Mouse (Mus musculus) MEL (cell line): ENCODE measurements around the gene Gemin5.
"Not testable (repeated sequence)": the region's sequence is repeated elsewhere in the genome, so short reads cannot be mapped to it uniquely, and the experiment has no call there.

ENCODE experiments used
- CHD2 ChIP-seq: IDR thresholded peaks from 2 replicates; pipeline ENCODE4 v1.6.1; 2011; ENCODE audit warnings: low read length, improper control_type of control experiment
- CTCF ChIP-seq, 3 experiments: IDR thresholded peaks in 2 of 3; conservative IDR thresholded peaks in 1 of 3; 2 replicates each; pipeline ENCODE4 v1.5.1; 2011 to 2012; ENCODE audit warnings: low read length in 3 of 3, low read depth in 2 of 3, mild to moderate bottlenecking in 2 of 3, improper control_type of control experiment in 1 of 3, inconsistent platforms in 1 of 3, mixed read lengths in 1 of 3, moderate library complexity in 1 of 3; ENCODE audit not compliant: control insufficient read depth in 1 of 3, insufficient read depth in 1 of 3, poor library complexity in 1 of 3, severe bottlenecking in 1 of 3
- ELF1 ChIP-seq: IDR thresholded peaks from 2 replicates; pipeline ENCODE4 v1.6.1; 2014; ENCODE audit warnings: low read depth, mild to moderate bottlenecking, inconsistent platforms, low read length, improper control_type of control experiment, moderate library complexity
- ETS1 ChIP-seq: IDR thresholded peaks from 2 replicates; pipeline ENCODE4 v1.6.1; 2012; ENCODE audit warnings: low read depth, mild to moderate bottlenecking, inconsistent platforms, low read length, improper control_type of control experiment, moderate library complexity
- GATA1 ChIP-seq: IDR thresholded peaks from 2 replicates; pipeline ENCODE4 v1.6.1; 2011; ENCODE audit warnings: low read depth, low read length, improper control_type of control experiment
- MAFK ChIP-seq: IDR thresholded peaks from 2 replicates; pipeline ENCODE4 v1.6.1; 2011; ENCODE audit warnings: low read depth, mild to moderate bottlenecking, low read length, improper control_type of control experiment, borderline replicate concordance
- MEF2A ChIP-seq: IDR thresholded peaks from 2 replicates; pipeline ENCODE4 v1.6.1; 2014; ENCODE audit warnings: low read depth, mild to moderate bottlenecking, inconsistent platforms, low read length, improper control_type of control experiment; ENCODE audit not compliant: poor library complexity, insufficient replicate concordance, severe bottlenecking; ENCODE audit errors: extremely low read depth
- MXI1 ChIP-seq: IDR thresholded peaks from 2 replicates; pipeline ENCODE4 v1.6.1; 2011; ENCODE audit warnings: mild to moderate bottlenecking, low read depth, low read length, improper control_type of control experiment
- POLR2A ChIP-seq, 2 experiments: IDR thresholded peaks; 2 replicates each; pipeline ENCODE4 v1.6.1; 2011 to 2012; ENCODE audit warnings: low read length in 2 of 2, mild to moderate bottlenecking in 2 of 2, control low read depth in 1 of 2, improper control_type of control experiment in 1 of 2, low read depth in 1 of 2, moderate library complexity in 1 of 2; ENCODE audit not compliant: control insufficient read depth in 1 of 2, insufficient read depth in 1 of 2, poor library complexity in 1 of 2
- POLR2AphosphoS2 ChIP-seq: IDR thresholded peaks from 2 replicates; pipeline ENCODE4 v1.6.1; 2011; ENCODE audit warnings: low read length, improper control_type of control experiment
- POLR2AphosphoS5 ChIP-seq: IDR thresholded peaks from 2 replicates; pipeline ENCODE4 v1.6.1; 2012; ENCODE audit warnings: low read depth, borderline replicate concordance, mild to moderate bottlenecking, inconsistent platforms, low read length, moderate library complexity, mixed read lengths
- TAL1 ChIP-seq: IDR thresholded peaks from 2 replicates; pipeline ENCODE4 v1.6.1; 2012; ENCODE audit warnings: mild to moderate bottlenecking, inconsistent platforms, low read length, moderate library complexity, mixed read lengths
- USF1 ChIP-seq: IDR thresholded peaks from 2 replicates; pipeline ENCODE4 v1.6.1; 2014; ENCODE audit warnings: low read depth, mild to moderate bottlenecking, inconsistent platforms, low read length, improper control_type of control experiment, moderate library complexity
- USF2 ChIP-seq, 2 experiments: IDR thresholded peaks; 2 replicates each; pipeline ENCODE4 v1.6.1; 2011 to 2012; ENCODE audit warnings: improper control_type of control experiment in 2 of 2, low read length in 2 of 2, borderline replicate concordance in 1 of 2, inconsistent platforms in 1 of 2, low read depth in 1 of 2, mild to moderate bottlenecking in 1 of 2; ENCODE audit not compliant: insufficient read depth in 1 of 2

DNA sequence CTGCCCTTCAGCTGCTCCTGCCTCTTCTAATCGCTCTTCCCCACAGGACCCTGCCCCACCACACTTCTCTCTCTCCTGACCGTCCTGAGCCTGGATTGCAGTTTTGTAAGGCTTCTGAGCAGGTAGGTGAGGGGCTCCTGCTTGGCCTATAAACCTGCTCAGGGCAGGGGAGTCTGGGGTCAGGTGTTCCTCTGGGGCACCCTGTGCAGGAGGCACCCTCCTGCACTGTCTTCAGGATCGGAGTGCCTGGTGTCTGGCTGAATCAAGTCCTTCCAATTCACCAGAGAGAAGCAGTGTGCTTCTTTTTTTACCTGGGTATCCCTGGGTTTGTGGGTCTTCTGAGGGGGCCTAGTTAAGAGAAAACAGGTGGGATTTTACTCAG is 46.7 kb upstream of the Gemin5 start:
- TF ChIP-seq ETS1; ELF1; MXI1; TAL1; CTCF (IDR thresholded peaks at IDR 0.05 in 2 of 3, conservative IDR thresholded peaks at IDR 0.05 in 1 of 3; ENCODE audit: control insufficient read depth in 1 of 3, insufficient read depth in 1 of 3, low read depth in 2 of 3, low read length in 3 of 3, poor library complexity in 1 of 3, severe bottlenecking in 1 of 3); CHD2; USF1; GATA1; USF2 (IDR thresholded peaks at IDR 0.05; ENCODE audit: borderline replicate concordance in 1 of 2, insufficient read depth in 1 of 2, low read depth in 1 of 2, low read length in 2 of 2); MEF2A; MAFK; POLR2A (IDR thresholded peaks at IDR 0.05; ENCODE audit: control insufficient read depth in 1 of 2, insufficient read depth in 1 of 2, low read depth in 1 of 2, low read length in 2 of 2, poor library complexity in 1 of 2); POLR2AphosphoS2; POLR2AphosphoS5: not testable (repeated sequence)
